Mouse (Mus musculus): ENCODE results near the gene Vmn2r21. TPM values are rescaled to one million over a fixed set of nuclear protein-coding genes. Genes with fewer than 3 reads are reported as not detected.
"Not testable (repeated sequence)": the region's sequence is repeated elsewhere in the genome, so short reads cannot be mapped to it uniquely, and the experiment has no call there.

Gene Vmn2r21
- polyA plus RNA-seq (2015; fragmentation: Nextera tagmentation; extraction: Ambion mirVana), result not detected in 2 replicates

- not testable (repeated sequence) for H3K27me3 ChIP-seq (ENCODE audit: control insufficient read depth, insufficient read depth, low read depth, low read length); H3K9me3 ChIP-seq (replicated peaks; ENCODE audit: control insufficient read depth, low read length, poor library complexity, severe bottlenecking); H3K4me2 ChIP-seq (ENCODE audit: low read length); H3K36me3 ChIP-seq (ENCODE audit: control insufficient read depth, insufficient read depth, low read length); H3K4me3 ChIP-seq (ENCODE audit: low read depth, low read length); H3K27ac ChIP-seq (ENCODE audit: low read length); H3K4me1 ChIP-seq (ENCODE audit: control insufficient read depth, insufficient read depth, low read length); ATAC-seq; H3K9ac ChIP-seq (ENCODE audit: low read depth, low read length)
- no CpG with 5 or more reads among the region's 4 CpGs for WGBS
Measured at GRCm38 (mm10) chr6:123533306-123533705, at the start of gene Vmn2r21. Gene Vmn2r21, minus strand, starts transcription at chr6:123533406.

DNA sequence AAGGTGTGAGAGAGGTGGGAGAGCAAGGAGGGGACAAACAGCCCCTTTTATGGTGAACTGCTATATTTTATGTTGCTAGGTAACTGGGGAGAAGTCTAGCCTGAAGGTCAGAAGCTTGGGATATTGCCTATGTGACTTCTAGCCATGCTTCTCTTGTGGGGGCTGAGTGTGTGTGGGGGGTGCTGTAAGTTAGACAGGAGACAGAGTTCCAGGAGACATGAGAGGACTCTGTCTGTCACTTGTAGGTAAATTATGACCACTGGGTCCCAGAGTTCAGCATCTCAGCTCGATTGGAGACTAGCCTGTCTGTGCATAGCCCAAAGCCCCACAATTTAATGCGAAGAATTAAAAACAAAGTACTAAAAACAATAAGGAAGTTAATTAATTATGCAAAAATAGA, 41.5 kb upstream of the Vmn2r21 start:
- no CpG with 5 or more reads among the region's 2 CpGs for WGBS
- not testable (repeated sequence) for H3K27me3 ChIP-seq (ENCODE audit: control insufficient read depth, insufficient read depth, low read depth, low read length); H3K9me3 ChIP-seq (replicated peaks; ENCODE audit: control insufficient read depth, low read length, poor library complexity, severe bottlenecking); H3K27ac ChIP-seq (ENCODE audit: low read length); H3K4me3 ChIP-seq (ENCODE audit: low read depth, low read length); ATAC-seq; H3K4me2 ChIP-seq (ENCODE audit: low read length); H3K9ac ChIP-seq (ENCODE audit: low read depth, low read length); H3K36me3 ChIP-seq (ENCODE audit: control insufficient read depth, insufficient read depth, low read length); H3K4me1 ChIP-seq (ENCODE audit: control insufficient read depth, insufficient read depth, low read length)

DNA sequence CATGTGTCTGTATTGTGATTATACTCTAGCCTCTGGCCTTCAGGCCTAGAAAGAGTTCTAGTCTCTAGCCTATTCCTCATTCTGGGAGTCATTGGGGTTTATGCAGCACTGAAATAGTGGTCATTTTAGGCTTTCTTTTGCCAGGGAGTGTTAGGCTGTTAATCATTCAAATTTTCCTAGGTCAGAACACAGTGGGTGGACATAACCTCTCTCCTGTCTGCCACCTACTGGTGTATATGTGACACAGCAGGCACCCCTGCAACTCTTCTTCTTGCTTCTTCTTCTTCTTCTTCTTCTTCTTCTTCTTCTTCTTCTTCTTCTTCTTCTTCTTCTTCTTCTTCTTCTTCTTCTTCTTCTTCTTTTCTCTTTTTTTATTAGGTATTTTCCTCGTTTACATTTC, 6.5 kb upstream of the Vmn2r21 start:
- H3K27me3 ChIP-seq (ENCODE audit: control insufficient read depth, insufficient read depth, low read depth, low read length); H3K36me3 ChIP-seq (ENCODE audit: control insufficient read depth, insufficient read depth, low read length); H3K4me2 ChIP-seq (ENCODE audit: low read length); H3K27ac ChIP-seq (ENCODE audit: low read length); H3K4me1 ChIP-seq (ENCODE audit: control insufficient read depth, insufficient read depth, low read length); H3K9ac ChIP-seq (ENCODE audit: low read depth, low read length); ATAC-seq; H3K4me3 ChIP-seq (ENCODE audit: low read depth, low read length); H3K9me3 ChIP-seq (replicated peaks; ENCODE audit: control insufficient read depth, low read length, poor library complexity, severe bottlenecking): not testable (repeated sequence)
- no CpG with 5 or more reads among the region's 1 CpGs for WGBS

DNA sequence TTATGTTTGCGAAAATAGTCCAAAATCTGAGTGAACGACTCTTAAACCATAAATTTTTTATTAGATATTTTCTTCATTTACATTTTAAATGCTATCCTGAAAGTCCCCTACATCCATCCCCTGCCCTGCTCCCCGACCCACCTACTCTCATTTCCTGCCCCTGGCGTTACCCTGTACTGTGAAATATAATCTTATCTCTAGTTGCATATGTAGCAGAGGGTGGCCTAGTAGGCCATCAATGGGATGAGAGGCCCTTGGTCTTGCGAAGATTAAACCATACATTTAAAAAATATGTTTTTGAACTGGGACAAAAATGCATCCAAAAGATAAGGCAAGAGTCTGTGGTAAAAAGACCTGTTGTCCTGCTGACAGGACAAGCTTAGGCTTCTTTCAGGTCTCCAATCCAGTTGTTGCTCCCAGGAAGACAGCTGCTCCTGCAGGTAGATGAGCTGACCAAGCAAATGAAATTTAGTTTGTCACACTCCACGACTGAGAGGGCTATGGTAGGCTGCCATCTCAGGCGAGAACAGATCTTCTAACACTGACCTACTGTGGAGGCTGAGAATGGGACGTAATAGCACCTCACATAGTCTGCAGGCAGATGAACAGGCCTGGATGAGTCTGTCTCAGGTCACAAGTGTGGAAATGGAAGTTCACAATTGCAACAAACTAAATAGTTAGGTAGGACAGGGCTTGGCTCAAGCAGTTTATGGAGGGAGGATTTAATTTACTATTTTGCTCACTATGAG, 10.8 kb downstream of the Vmn2r21 start:
- not testable (repeated sequence) for H3K27me3 ChIP-seq (ENCODE audit: control insufficient read depth, insufficient read depth, low read depth, low read length); H3K27ac ChIP-seq (ENCODE audit: low read length); H3K9me3 ChIP-seq (replicated peaks; ENCODE audit: control insufficient read depth, low read length, poor library complexity, severe bottlenecking); H3K36me3 ChIP-seq (ENCODE audit: control insufficient read depth, insufficient read depth, low read length); H3K9ac ChIP-seq (ENCODE audit: low read depth, low read length); H3K4me3 ChIP-seq (ENCODE audit: low read depth, low read length); H3K4me1 ChIP-seq (ENCODE audit: control insufficient read depth, insufficient read depth, low read length); ATAC-seq; H3K4me2 ChIP-seq (ENCODE audit: low read length)
- WGBS, result no CpG with 5 or more reads among the region's 8 CpGs

DNA sequence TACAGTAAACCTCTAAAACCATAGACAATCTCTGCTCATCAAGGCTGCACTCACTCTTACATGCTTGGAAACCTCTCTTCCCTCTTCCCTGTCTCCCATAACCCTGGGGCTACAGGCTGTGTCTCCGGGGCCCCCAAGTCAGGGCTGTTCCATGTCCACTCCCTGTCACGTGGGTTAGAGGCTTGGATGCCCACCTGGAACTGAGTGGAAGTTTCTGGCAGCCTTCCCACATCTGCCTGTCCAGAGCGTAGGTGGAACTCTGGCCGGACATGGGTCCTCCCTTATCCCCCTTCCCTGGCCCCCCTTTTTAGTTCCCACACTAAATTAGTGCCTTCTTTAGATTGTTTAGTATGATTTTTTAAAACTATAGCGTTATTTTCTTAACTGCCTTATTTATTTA, 60.2 kb downstream of the Vmn2r21 start:
- not testable (repeated sequence) for ATAC-seq; H3K4me3 ChIP-seq (ENCODE audit: low read depth, low read length); H3K27ac ChIP-seq (ENCODE audit: low read length); H3K27me3 ChIP-seq (ENCODE audit: control insufficient read depth, insufficient read depth, low read depth, low read length); H3K4me2 ChIP-seq (ENCODE audit: low read length); H3K9me3 ChIP-seq (replicated peaks; ENCODE audit: control insufficient read depth, low read length, poor library complexity, severe bottlenecking); H3K9ac ChIP-seq (ENCODE audit: low read depth, low read length); H3K4me1 ChIP-seq (ENCODE audit: control insufficient read depth, insufficient read depth, low read length); H3K36me3 ChIP-seq (ENCODE audit: control insufficient read depth, insufficient read depth, low read length)
- WGBS, result no CpG with 5 or more reads among the region's 5 CpGs

DNA sequence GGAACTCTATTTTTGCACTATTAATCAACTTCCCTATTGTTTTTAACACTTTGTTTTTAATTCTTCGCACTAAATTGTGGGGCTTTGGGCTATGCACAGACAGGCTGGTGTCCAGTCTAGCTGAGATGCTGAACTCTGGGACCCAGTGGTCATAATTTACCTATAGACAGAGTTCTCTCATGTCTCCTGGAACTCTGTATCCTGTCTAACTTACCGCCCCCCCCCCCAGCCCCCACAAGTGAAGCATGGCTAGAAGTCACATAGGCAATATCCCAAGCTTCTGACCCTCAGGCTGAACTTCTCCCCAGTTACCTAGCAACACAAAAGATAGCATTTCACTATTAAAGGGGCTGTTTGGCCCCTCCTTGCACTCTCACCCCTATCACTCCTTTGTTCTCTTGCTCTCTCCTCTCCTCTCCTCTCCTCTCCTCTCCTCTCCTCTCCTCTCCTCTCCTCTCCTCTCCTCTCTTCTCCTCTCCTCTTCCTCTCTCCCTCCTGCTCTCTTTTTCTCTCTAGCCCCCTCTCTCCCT, 60.7 kb downstream of the Vmn2r21 start:
- not testable (repeated sequence) for H3K4me1 ChIP-seq (ENCODE audit: control insufficient read depth, insufficient read depth, low read length); H3K9ac ChIP-seq (ENCODE audit: low read depth, low read length); H3K36me3 ChIP-seq (ENCODE audit: control insufficient read depth, insufficient read depth, low read length); H3K4me3 ChIP-seq (ENCODE audit: low read depth, low read length); H3K4me2 ChIP-seq (ENCODE audit: low read length); H3K27ac ChIP-seq (ENCODE audit: low read length); H3K9me3 ChIP-seq (replicated peaks; ENCODE audit: control insufficient read depth, low read length, poor library complexity, severe bottlenecking); H3K27me3 ChIP-seq (ENCODE audit: control insufficient read depth, insufficient read depth, low read depth, low read length); ATAC-seq
- no CpG with 5 or more reads among the region's 2 CpGs for WGBS

- H3K27ac ChIP-seq (ENCODE audit: low read length); H3K9me3 ChIP-seq (replicated peaks; ENCODE audit: control insufficient read depth, low read length, poor library complexity, severe bottlenecking); ATAC-seq; H3K4me3 ChIP-seq (ENCODE audit: low read depth, low read length); H3K36me3 ChIP-seq (ENCODE audit: control insufficient read depth, insufficient read depth, low read length); H3K4me1 ChIP-seq (ENCODE audit: control insufficient read depth, insufficient read depth, low read length); H3K4me2 ChIP-seq (ENCODE audit: low read length); H3K27me3 ChIP-seq (ENCODE audit: control insufficient read depth, insufficient read depth, low read depth, low read length); H3K9ac ChIP-seq (ENCODE audit: low read depth, low read length): not testable (repeated sequence)
- WGBS, result no CpG with 5 or more reads among the region's 1 CpGs
Measured at GRCm38 (mm10) chr6:123468651-123469050, 64.6 kb downstream of the Vmn2r21 start.

Other genes starting within 250 kb of the Vmn2r21 start
- gene Clec4e, start 243.5 kb downstream of the Vmn2r21 start, polyA plus RNA-seq (2015; fragmentation: Nextera tagmentation; extraction: Ambion mirVana), result not detected in 2 replicates
- not detected in 2 replicates for gene Vmn2r19, start 225.1 kb downstream of the Vmn2r21 start, polyA plus RNA-seq (2015; fragmentation: Nextera tagmentation; extraction: Ambion mirVana)
- gene Vmn2r20, start 115.3 kb downstream of the Vmn2r21 start, polyA plus RNA-seq (2015; fragmentation: Nextera tagmentation; extraction: Ambion mirVana), result not detected in 2 replicates
- gene Vmn2r22, start 117.3 kb upstream of the Vmn2r21 start, polyA plus RNA-seq (2015; fragmentation: Nextera tagmentation; extraction: Ambion mirVana), result not detected in 2 replicates
- not detected in 2 replicates for gene Vmn2r23, start 169.3 kb upstream of the Vmn2r21 start, polyA plus RNA-seq (2015; fragmentation: Nextera tagmentation; extraction: Ambion mirVana)
- gene Vmn2r24, start 245.5 kb upstream of the Vmn2r21 start, polyA plus RNA-seq (2015; fragmentation: Nextera tagmentation; extraction: Ambion mirVana), result not detected in 2 replicates

Measured in midbrain, embryonic 16.5 days (tissue).